Mouse (Mus musculus) bone marrow, adult 2 months (tissue): Measurements from ENCODE around the gene Stkld1. TPM values are rescaled to one million over a fixed set of nuclear protein-coding genes. Genes with fewer than 3 reads are reported as not detected.
A peak's percentile ranks its signal among the peaks of the same experiment; 100 is the strongest.

Source experiments
- H3K27ac ChIP-seq: fragments of 200-500 bp; 2 replicates; pipeline ENCODE4 v1.5.1; 2012; ENCODE audit warnings: low read depth, mild to moderate bottlenecking, control low read depth, inconsistent platforms, low read length; ENCODE audit not compliant: control insufficient read depth, poor library complexity, insufficient read depth
- H3K4me1 ChIP-seq: fragments of 200-500 bp; 2 replicates; pipeline ENCODE4 v1.6.1; 2011; ENCODE audit warnings: low read length; ENCODE audit not compliant: control insufficient read depth, insufficient read depth
- H3K4me3 ChIP-seq: fragments of 200-500 bp; replicated peaks from 2 replicates; pipeline ENCODE3; 2011; ENCODE audit warnings: mild to moderate bottlenecking, low read depth, low read length, control low read depth; ENCODE audit not compliant: control insufficient read depth
- CTCF ChIP-seq: fragments of 200-500 bp; IDR thresholded peaks from 2 replicates; pipeline ENCODE4 v1.5.1; 2011; ENCODE audit warnings: low read length, control low read depth; ENCODE audit not compliant: control insufficient read depth, insufficient read depth
- POLR2A ChIP-seq: fragments of 200-500 bp; IDR thresholded peaks from 2 replicates; pipeline ENCODE4 v1.6.1; 2011; ENCODE audit warnings: low read depth, mild to moderate bottlenecking, control low read depth, low read length, borderline replicate concordance; ENCODE audit not compliant: control insufficient read depth
- WGBS: fragments of 180-500 bp; shearing (Covaris S2); methylation state at CpG from one replicate; pipeline ENCODE4 v1.1.7; 2018; 5-methylcytosine and 5-hydroxymethylcytosine counted together
- polyA plus RNA-seq: library from polyadenylated mRNA; stranded (reverse); fragments of >200 nt; gene quantifications from 2 replicates; pipeline ENCODE4 v1.2.4, GENCODE M21; 2011; ENCODE audit warnings: low replicate concordance; ENCODE audit not compliant: missing spikeins, insufficient read depth, insufficient read length

Gene Stkld1
- polyA plus RNA-seq, 1 experiment: 0.70 TPM

GRCm38 (mm10) chr2:26921784-26922183 lies 12.1 kb upstream of the Stkld1 start:
- Histone ChIP-seq H3K27ac (no peak overlapping the region), H3K4me1 (peaks cover 3% of the 10 kb centered on the region; the same call in 1 of the 2 replicates), H3K4me3 (no peak overlapping the region)
- TF ChIP-seq POLR2A (no peak), CTCF (no peak)
- 73% methylated on average over 9 of the region's 9 CpGs for WGBS

- Histone ChIP-seq H3K4me3 (no peak overlapping the region), H3K27ac (no peak overlapping the region), H3K4me1 (no peaks in the 10 kb centered on the region; the same call in 1 of the 2 replicates)
- 87% methylated on average over 6 of the region's 6 CpGs for WGBS
- TF ChIP-seq CTCF (no peak), POLR2A (no peak)
These were observed 5.9 kb upstream of the Stkld1 start for GRCm38 (mm10) chr2:26927745-26928476.

- H3K4me3 ChIP-seq: no peak overlapping the region
- TF ChIP-seq POLR2A: no peak
- TF ChIP-seq CTCF: peak; percentile 60
- no peak overlapping the region for H3K27ac ChIP-seq
- peaks cover 6% of the 10 kb centered on the region for H3K4me1 ChIP-seq
- WGBS: 6% methylated on average over 1 of the region's 1 CpGs
These were observed 3.5 kb upstream of the Stkld1 start for GRCm38 (mm10) chr2:26930390-26930789.

DNA sequence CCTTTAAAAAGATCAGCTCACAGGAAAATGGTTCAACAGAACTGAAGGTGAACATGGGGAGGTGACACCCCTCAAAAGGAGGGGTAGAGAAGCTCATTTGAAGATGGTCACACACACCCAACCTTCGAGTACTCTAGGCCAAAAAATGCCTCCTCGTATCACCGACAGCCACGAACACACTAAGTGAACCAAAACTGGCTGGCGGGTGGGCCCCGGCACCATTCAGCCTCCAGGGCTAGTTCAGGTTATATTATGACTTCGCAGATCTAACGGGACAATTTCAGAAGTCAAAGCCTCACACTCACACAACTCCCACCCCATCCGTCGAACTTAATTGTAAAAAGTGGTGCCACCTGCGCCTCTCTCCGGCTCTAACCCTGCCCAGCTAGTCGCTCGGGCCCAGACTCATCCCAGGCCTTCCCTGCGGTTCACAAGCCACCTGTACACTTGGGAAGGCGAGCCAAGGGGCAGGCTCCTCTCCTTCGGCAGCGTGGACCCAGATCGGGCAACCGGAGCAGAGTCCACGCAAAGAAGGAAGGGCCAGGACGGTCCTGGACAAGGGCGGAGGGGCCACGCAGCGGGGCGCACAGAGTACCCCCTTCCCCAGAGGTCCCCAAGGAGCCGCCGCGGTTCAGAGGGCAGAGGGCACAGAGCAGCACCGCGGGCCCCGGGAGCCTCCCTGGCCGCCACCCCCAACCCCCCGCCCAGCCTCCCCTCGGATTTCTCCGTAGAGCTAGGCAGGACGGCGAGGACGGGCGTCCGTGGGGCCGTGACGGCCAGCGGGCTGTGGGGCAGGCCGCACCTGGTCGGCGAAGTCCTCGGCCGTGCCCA lies 1.2 kb upstream of the Stkld1 start:
- peak overlapping the region; percentile 96 for H3K27ac ChIP-seq
- WGBS: under 1% methylated on average over 45 of the region's 49 CpGs
- H3K4me1 ChIP-seq: peaks cover 9% of the 10 kb centered on the region
- TF ChIP-seq POLR2A (peak; percentile 19; the same call in 1 of the 2 replicates), CTCF (no peak)
- H3K4me3 ChIP-seq: peak overlapping the region; percentile 96

DNA sequence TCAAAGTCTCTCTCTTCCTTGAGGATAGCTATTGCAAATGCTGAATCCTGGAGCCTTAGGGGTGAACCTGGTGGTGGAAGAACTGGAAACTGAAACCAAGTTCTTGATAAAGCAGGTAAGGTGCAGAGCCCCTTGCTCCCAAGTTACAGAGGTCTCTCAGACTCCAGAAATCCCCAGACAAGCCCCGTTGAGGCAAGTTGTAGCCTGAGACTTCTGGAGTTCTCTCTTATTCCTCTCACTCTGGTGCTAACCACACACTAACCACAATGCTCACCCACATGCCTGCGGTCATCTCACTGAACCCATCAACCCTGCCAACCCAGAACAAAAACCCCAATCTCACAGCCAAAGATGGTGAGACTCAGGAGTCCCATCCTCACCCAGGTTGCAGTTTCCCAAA lies 1.4 kb downstream of the Stkld1 start:
- H3K27ac ChIP-seq: no peak overlapping the region
- TF ChIP-seq POLR2A: no peak
- TF ChIP-seq CTCF: no peak
- 1% methylated on average over 2 of the region's 2 CpGs for WGBS

GRCm38 (mm10) chr2:26936425-26936824 lies 2.6 kb downstream of the Stkld1 start:
- H3K4me3 ChIP-seq: no peak overlapping the region
- H3K27ac ChIP-seq: no peak overlapping the region
- H3K4me1 ChIP-seq: peaks cover 11% of the 10 kb centered on the region
- 0% methylated on average over 1 of the region's 1 CpGs for WGBS
- TF ChIP-seq POLR2A (no peak), CTCF (no peak)

More for the DNA sequence above, 1.4 kb downstream of the Stkld1 start:
- Histone ChIP-seq H3K4me1 (peaks cover 9% of the 10 kb centered on the region), H3K4me3 (no peak overlapping the region)

- Histone ChIP-seq H3K4me1 (peaks cover 2% of the 10 kb centered on the region), H3K27ac (peak overlapping the region; percentile 41; the same call in 1 of the 2 replicates), H3K4me3 (no peak overlapping the region)
- TF ChIP-seq CTCF: peak; percentile 68
- TF ChIP-seq POLR2A: no peak
- WGBS: 16% methylated on average over 5 of the region's 5 CpGs
These were observed 7.7 kb downstream of the Stkld1 start for GRCm38 (mm10) chr2:26941539-26941938.

GRCm38 (mm10) chr2:26943253-26943652 lies 9.4 kb downstream of the Stkld1 start:
- H3K27ac ChIP-seq: no peak overlapping the region
- no peak overlapping the region for H3K4me3 ChIP-seq
- 69% methylated on average over 3 of the region's 3 CpGs for WGBS
- H3K4me1 ChIP-seq: peaks cover 2% of the 10 kb centered on the region
- no peak for TF ChIP-seq CTCF
- TF ChIP-seq POLR2A: no peak
